ENCODE assay signal across 8 mouse cellular contexts in the genomic region with DNA sequence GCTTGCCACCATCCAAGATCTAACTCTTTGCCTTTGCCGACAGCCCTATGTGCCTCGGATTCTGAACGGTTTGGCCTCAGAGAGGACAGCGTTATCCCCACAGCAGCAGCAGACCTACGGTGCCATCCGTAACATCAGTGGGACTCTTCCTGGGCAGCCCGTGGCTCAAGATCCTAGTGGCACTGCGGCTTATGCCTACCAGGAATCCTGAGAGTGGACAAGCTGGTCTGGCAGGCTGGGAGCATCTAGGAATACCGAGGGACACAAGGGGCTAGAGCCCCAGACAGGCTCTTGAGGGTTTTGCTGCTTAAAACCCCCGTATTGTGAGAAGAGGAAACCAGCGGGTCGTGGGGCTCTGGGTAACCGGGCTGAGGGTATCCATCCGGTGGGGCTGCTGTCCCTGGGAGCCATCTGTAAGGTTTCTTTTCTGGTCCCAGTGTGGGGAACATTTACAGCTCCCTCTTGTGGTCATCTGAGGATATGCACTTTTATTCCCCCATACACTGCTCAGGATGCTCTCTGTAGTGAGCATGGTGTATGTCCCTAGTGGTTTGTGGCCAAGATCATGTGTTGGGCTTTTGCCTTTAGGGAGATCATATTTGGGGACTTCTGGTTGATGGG. TPM values are rescaled to one million over a fixed set of nuclear protein-coding genes. Genes with fewer than 3 reads are reported as not detected.
DNase-seq lines count a peak whose midpoint lies in the region; ATAC-seq lines count a peak whose summit lies in the region.

No protein-coding gene starts in this region.

- intact Hi-C loops in heart, postnatal 10 days (cut with DNase I) = loop anchor here (1.0 kb wide), 1 partner anchor 100 kb away; no protein-coding TSS in a partner anchor

- peak; percentile 76 for ATAC-seq in common myeloid progenitor, adult 5-6 weeks (replicated peaks; ENCODE audit: low read depth, poor library complexity, severe bottlenecking)

- peak; percentile 85 for DNase-seq in 3T3-L1 (ENCODE audit: low read depth, low spot score)
- peak; percentile 74 for DNase-seq in CD4-positive, CD25-positive, alpha-beta regulatory T cell, adult 2 months (ENCODE audit: low read depth, low spot score)
- peak; percentile 56 to 66 for DNase-seq in heart, postnatal 10 days
- DNase-seq in layer of hippocampus, postnatal 14 days (ENCODE audit: low spot score in 2 of 2) = peak; percentile 26 to 52
- DNase-seq in mesoderm, embryonic 11.5 days (ENCODE audit: low read depth, low spot score) = peak; percentile 77
- peak; percentile 40 for DNase-seq in testis, postnatal 10 days (ENCODE audit: low spot score)
- DNase-seq in gastrocnemius, postnatal 25 days = no peak

RNA-seq across cellular contexts. Expression of a gene that starts 32.1 kb away (rescaled TPM):
- 9.7 and 11.6 TPM in 2 replicates for total RNA-seq in common myeloid progenitor, adult 5-6 weeks (2017)
- total RNA-seq in heart, postnatal 10 days (2021) = 10 to 100 TPM; 15.1 to 18.5 TPM
- 10 to 100 TPM in 1 of 2 experiments, 1 to 10 TPM in 1; 8.6 to 11.5 TPM for total RNA-seq in layer of hippocampus, postnatal 14 days (2021)
- total RNA-seq in gastrocnemius, postnatal 25 days (2021) = 10 to 100 TPM; 11.7 to 12.4 TPM

RNA-seq across cellular contexts. Expression of a gene that starts 39.4 kb away (rescaled TPM):
- 0.82 and 3.3 TPM in 2 replicates for total RNA-seq in common myeloid progenitor, adult 5-6 weeks (2017)
- total RNA-seq in heart, postnatal 10 days (2021) = 1 to 10 TPM in 1 of 2 experiments, under 1 TPM in 1; 0.57 to 1.1 TPM
- total RNA-seq in layer of hippocampus, postnatal 14 days (2021) = 1 to 10 TPM; 7.2 to 9.3 TPM
- under 1 TPM in 1 of 2 experiments, not detected in 1; 0.33 TPM for total RNA-seq in gastrocnemius, postnatal 25 days (2021)

RNA-seq across cellular contexts. Expression of a gene that starts 46.5 kb away (rescaled TPM):
- 1.1 TPM in 1 of 2 replicates, not detected in the other for total RNA-seq in common myeloid progenitor, adult 5-6 weeks (2017)
- total RNA-seq in heart, postnatal 10 days (2021) = 10 to 100 TPM; 20.5 to 21.2 TPM
- total RNA-seq in layer of hippocampus, postnatal 14 days (2021) = 10 to 100 TPM; 19.7 to 28.3 TPM
- 10 to 100 TPM; 12.0 to 15.4 TPM for total RNA-seq in gastrocnemius, postnatal 25 days (2021)
